Mouse (Mus musculus): Measurements from ENCODE around the gene Prpf8.

DNA sequence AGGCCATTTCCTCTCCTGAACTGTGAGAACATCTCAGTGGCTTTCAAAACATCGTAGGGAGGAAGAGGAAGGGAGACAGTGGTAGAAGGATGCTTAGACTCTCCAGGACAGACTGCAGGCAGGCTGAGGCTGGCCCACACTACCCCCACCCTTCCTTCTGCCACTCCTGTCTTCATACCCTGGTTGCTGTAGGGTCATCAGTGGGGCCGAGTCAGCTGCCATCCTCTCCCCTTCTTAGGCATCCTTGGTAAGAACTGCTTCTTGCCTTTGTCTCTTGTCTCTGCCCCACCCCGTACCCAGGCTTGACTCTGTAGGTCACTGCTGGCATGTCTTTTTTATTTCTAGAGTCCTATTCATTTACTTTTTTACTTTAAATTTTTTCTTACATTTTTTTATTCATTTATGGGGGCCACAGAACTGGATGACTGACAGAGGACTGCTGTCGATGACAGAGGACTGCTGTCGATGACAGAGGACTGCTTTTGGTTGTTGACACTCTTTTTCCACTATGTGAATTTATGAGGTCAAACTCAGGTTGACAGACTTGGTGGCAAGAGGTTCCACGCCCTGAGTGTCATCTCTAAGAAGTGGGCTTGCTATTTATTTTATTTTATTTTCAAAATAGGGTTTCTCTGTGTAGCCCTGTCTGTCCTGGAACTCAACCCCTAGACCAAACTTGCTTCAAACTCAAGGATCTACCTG, 46.8 kb downstream of the Prpf8 start:
- TF ChIP-seq POLR2A (IDR thresholded peaks at IDR 0.05; ENCODE audit: control insufficient read depth, extremely low read depth, insufficient read depth, low read length, poor library complexity) (no peak), CTCF (IDR thresholded peaks at IDR 0.05; ENCODE audit: borderline replicate concordance, control insufficient read depth, extremely low read depth, insufficient read depth, low read length, poor library complexity) (no peak)

Measured in thymus, adult 2 months (tissue).